Mouse (Mus musculus) testis, adult 2 months (tissue): ENCODE data around the gene Elp1.

Experiments used
- CTCF ChIP-seq: fragments of 200-500 bp; IDR thresholded peaks from 2 replicates; pipeline ENCODE4 v1.5.1; 2012; ENCODE audit warnings: low read depth, mild to moderate bottlenecking, inconsistent platforms, low read length, moderate library complexity; ENCODE audit not compliant: control insufficient read depth, insufficient read depth, insufficient replicate concordance
- POLR2A ChIP-seq: fragments of 200-500 bp; IDR thresholded peaks from 2 replicates; pipeline ENCODE4 v1.6.1; 2012; ENCODE audit warnings: low read depth, mild to moderate bottlenecking, inconsistent platforms, low read length, moderate library complexity; ENCODE audit not compliant: control insufficient read depth

DNA sequence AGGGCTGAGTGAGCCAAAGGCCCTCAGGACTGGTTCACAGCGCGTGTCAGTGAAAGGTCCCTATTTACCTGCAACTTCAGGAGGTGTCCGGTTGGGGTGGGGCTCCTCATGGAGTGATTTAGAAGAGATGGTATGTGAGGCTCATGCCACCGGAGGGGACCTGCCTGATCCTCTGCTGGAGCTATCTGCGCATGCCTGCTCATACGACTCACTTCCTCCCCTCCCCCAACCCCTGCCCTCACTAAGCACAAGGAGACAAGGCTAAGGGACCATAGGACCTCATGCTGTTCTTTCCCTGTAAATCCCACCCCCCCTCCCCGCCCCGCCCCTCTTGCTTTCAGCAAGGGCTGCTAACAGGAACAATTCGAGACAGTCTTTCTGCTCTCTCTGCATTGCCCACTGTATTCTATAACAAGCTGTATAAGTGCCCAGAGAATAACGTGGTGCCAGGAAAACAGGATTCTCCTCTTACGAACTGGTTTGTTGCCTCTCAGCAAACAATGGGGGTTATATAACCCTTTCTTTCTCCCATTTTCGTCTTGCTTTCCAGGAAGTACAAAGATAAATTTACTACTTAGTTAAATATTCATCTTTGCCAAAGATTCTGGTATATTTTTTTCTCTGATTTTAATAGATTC is 43.9 kb upstream of the Elp1 start:
- TF ChIP-seq CTCF: no peak
- TF ChIP-seq POLR2A: no peak
